Mouse (Mus musculus) megakaryocyte, embryonic 14.5 days (primary cell): ENCODE results near the gene Rnf123.

Experiments
- FLI1 ChIP-seq: IDR thresholded peaks from 2 replicates; pipeline ENCODE4 v1.6.1; 2012; ENCODE audit warnings: low read length, inconsistent platforms, mixed read lengths
- GATA1 ChIP-seq: IDR thresholded peaks from 3 replicates; pipeline ENCODE4 v1.6.1; 2012; ENCODE audit warnings: mixed read lengths, low read length, inconsistent platforms, borderline replicate concordance

DNA sequence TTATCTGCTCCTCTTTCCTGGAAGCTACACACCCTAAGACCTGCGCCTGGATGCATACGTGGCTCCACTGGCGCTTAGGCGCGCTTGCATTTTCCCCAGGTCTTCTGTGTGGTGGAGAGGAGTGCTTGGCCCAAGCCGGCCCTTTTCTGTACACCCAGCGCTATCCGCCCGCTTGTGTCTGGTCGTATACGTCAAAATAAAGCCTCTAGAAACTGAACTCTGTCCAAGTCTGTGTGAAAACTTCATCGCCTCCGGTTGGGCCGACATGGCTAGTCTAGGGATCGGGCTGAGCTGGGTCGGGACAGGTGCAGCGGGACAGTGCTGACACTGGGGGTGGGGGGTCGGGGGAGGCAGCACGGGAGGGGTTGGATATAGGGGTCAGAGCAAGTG lies 34.6 kb downstream of the Rnf123 start:
- no peak for TF ChIP-seq GATA1
- TF ChIP-seq FLI1 = no peak
